Mouse (Mus musculus) heart, embryonic 14.5 days (tissue): ENCODE data around the gene Nhsl1. TPM values are rescaled to one million over a fixed set of nuclear protein-coding genes. Genes with fewer than 3 reads are reported as not detected.
A peak's percentile ranks its signal among the peaks of the same experiment; 100 is the strongest.

Experiments used
- ATAC-seq: fragments of 200-750 bp; cut with Nextera tagmentation; 2 replicates; pipeline ENCODE4 v1.8.0; 2017; ENCODE audit warnings: low read depth, moderate TSS enrichment; ENCODE audit not compliant: insufficient number of reproducible peaks, insufficient read depth, low FRiP score
- H3K27ac ChIP-seq, 2 experiments: fragments of 200-500 bp in 1 of 2; fragments of 300-500 bp in 1 of 2; sonication (generic) in 1 of 2; replicated peaks in 1 of 2; 2 replicates each; pipeline ENCODE4 v1.5.1; 2012 to 2014; ENCODE audit warnings: low read depth in 2 of 2, low read length in 2 of 2, control low read depth in 1 of 2, mild to moderate bottlenecking in 1 of 2, mixed read lengths in 1 of 2; ENCODE audit not compliant: control insufficient read depth in 1 of 2, insufficient read depth in 1 of 2
- H3K27me3 ChIP-seq: fragments of 300-500 bp; sonication (generic); 2 replicates; pipeline ENCODE4 v1.6.1; 2014; ENCODE audit warnings: mild to moderate bottlenecking, low read length, control low read depth; ENCODE audit not compliant: control insufficient read depth, insufficient read depth
- H3K36me3 ChIP-seq: fragments of 300-500 bp; sonication (generic); 2 replicates; pipeline ENCODE4 v1.6.1; 2014; ENCODE audit warnings: mild to moderate bottlenecking, control low read depth, low read length, mixed read lengths; ENCODE audit not compliant: control insufficient read depth, insufficient read depth
- H3K4me1 ChIP-seq, 2 experiments: fragments of 200-500 bp in 1 of 2; fragments of 300-500 bp in 1 of 2; sonication (generic) in 1 of 2; 2 replicates each; pipeline ENCODE4 v1.6.1; 2012 to 2014; ENCODE audit warnings: low read length in 2 of 2, control low read depth in 1 of 2, mixed read lengths in 1 of 2; ENCODE audit not compliant: control insufficient read depth in 2 of 2, insufficient read depth in 2 of 2
- H3K4me2 ChIP-seq: fragments of 300-500 bp; sonication (generic); 2 replicates; pipeline ENCODE4 v1.6.1; 2014; ENCODE audit warnings: mild to moderate bottlenecking, low read length
- H3K4me3 ChIP-seq, 2 experiments: fragments of 200-500 bp in 1 of 2; fragments of 300-500 bp in 1 of 2; sonication (generic) in 1 of 2; 2 replicates each; pipeline ENCODE4 v1.5.1; 2012 to 2014; ENCODE audit warnings: low read length in 2 of 2, mild to moderate bottlenecking in 2 of 2, control low read depth in 1 of 2, low read depth in 1 of 2, moderate library complexity in 1 of 2; ENCODE audit not compliant: control insufficient read depth in 1 of 2, insufficient read depth in 1 of 2
- H3K9ac ChIP-seq: fragments of 300-500 bp; sonication (generic); 2 replicates; pipeline ENCODE4 v1.6.1; 2014; ENCODE audit warnings: mild to moderate bottlenecking, low read length
- H3K9me3 ChIP-seq: fragments of 300-500 bp; sonication (generic); 2 replicates; pipeline ENCODE4 v1.6.1; 2016; ENCODE audit warnings: low read length, control low read depth; ENCODE audit not compliant: control insufficient read depth
- WGBS: fragments of 180-500 bp; shearing (Covaris S2); extraction: QIAGEN DNeasy Blood & Tissue Kit; methylation state at CpG from one replicate; pipeline ENCODE4 v1.1.7; 2014; 5-methylcytosine and 5-hydroxymethylcytosine counted together
- polyA plus RNA-seq: library from polyadenylated mRNA; unstranded; fragments of >200 nt; fragmentation: Nextera tagmentation; extraction: Ambion mirVana; gene quantifications from 2 replicates; pipeline ENCODE4 v1.2.1, GENCODE M21; 2014

Nhsl1 gene
- polyA plus RNA-seq, 1 experiment from 2014 or later = 19.4 TPM

DNA sequence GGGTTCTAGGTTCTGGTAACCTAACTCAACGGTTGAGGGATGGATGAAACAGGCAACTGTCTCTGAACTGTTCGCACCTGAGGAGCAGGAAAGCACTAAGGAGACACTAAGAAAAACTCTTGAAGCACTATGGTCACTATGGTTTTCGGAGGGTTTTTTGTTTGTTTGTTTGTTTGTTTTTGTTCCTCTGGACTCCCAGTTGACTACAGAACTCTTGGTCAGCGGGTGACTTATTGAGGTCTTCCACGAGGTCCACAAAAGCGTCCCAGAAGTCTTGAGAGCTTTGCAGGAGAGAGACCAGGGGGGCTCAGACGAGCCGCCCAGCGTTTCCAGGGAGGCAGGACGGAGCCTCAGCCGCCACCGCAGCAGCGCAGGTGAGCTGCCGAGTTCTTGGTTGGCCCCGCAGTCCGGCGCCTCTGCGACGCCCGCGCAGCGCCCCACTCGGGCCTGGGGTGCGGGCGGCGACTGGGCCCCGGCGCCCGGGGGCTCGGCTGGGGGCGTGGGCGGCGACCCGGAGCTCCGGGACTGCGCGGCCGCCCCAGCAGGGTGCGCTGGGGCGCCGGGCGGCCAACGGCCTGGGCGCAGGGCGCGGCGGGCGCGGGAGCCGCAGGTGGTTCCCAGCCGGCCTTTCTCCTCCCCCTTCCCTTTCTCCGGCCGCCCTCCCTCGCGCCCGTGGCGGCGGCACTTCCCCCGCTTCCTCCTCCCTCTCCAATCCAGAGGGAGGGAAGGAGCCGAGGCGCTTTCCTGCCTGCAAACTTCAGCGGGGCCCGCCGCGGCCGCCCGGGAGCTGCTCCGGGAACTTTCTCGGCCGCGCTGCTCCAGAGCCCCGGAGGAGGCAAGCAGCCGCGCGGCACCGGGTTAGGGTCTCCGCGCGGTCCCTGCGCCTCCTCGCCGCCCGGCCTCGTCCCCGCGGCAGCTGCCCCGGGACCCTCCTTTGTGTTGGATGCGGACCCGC lies 547 bp upstream of the Nhsl1 start:
- H3K9ac ChIP-seq = peak overlapping the region; percentile 90
- 2% methylated on average over 75 of the region's 89 CpGs for WGBS

DNA sequence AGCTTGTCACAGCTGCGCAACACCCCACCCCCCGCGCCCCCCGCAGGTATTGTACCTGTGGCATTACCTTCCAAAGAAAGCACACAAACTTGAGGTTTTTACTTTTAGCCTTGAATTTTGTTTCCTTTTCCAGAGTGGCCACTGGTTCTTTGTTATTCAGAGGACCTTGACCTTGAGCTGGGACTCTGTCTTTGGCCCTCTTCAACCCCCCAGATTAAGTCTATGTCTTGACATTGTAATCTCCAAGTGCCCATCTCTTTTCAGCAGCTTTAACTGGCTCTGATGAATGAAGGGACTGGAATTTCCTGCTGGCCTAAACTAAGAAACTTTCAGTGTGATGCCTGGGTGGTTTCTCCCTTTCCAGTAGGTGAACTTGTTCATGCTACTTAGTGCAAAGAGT lies 906 bp downstream of the Nhsl1 start:
- peak overlapping the region; percentile 77 to 83 for H3K4me3 ChIP-seq
- H3K27ac ChIP-seq = no peak overlapping the region
- no peak for ATAC-seq
- H3K4me1 ChIP-seq = peaks cover 5 to 14% of the 10 kb centered on the region in 2 experiments
- no peaks in the 10 kb centered on the region for H3K36me3 ChIP-seq
- peak overlapping the region; percentile 90 for H3K9ac ChIP-seq
- no peaks in the 10 kb centered on the region for H3K27me3 ChIP-seq
- peak overlapping the region; percentile 94 for H3K4me2 ChIP-seq
- 26% methylated on average over 4 of the region's 4 CpGs for WGBS
- H3K9me3 ChIP-seq = no peaks in the 10 kb centered on the region

More for the DNA sequence above, 547 bp upstream of the Nhsl1 start:
- peak overlapping the region; percentile 94 for H3K4me2 ChIP-seq
- H3K27ac ChIP-seq = peak overlapping the region; percentile 19 to 65; a peak in 3 of 4 replicates
- peaks cover 4 to 11% of the 10 kb centered on the region in 2 experiments for H3K4me1 ChIP-seq
- H3K4me3 ChIP-seq = peak overlapping the region; percentile 77 to 83
- H3K36me3 ChIP-seq = no peaks in the 10 kb centered on the region
- no peaks in the 10 kb centered on the region for H3K27me3 ChIP-seq
- peak; percentile 82 for ATAC-seq
- no peaks in the 10 kb centered on the region for H3K9me3 ChIP-seq

DNA sequence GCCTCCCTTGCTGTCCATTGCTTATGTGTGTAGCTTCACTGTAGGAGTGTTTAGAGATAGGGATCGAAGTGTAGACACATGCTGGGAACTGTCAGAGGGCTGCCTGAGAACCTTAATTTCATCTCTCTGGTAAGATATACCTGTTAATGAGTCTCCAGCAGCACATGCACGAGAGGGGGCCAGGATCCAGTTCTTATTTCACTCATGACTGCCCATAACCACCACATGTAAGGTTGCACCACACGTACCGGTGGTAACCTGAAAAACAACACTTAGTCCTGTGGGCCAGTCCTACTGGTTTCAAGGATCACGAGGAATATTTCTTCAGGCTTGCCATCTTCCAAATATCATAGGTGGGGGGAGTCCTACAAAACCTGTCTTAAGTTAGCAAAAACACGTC lies 3.1 kb downstream of the Nhsl1 start:
- Histone ChIP-seq H3K36me3 (no peaks in the 10 kb centered on the region), H3K27ac (no peak overlapping the region), H3K4me3 (no peak overlapping the region), H3K4me2 (no peak overlapping the region), H3K9me3 (no peaks in the 10 kb centered on the region), H3K4me1 (peaks cover 5 to 14% of the 10 kb centered on the region in 2 experiments), H3K27me3 (no peaks in the 10 kb centered on the region), H3K9ac (no peak overlapping the region)
- no peak for ATAC-seq
- 89% methylated on average over 6 of the region's 6 CpGs for WGBS

DNA sequence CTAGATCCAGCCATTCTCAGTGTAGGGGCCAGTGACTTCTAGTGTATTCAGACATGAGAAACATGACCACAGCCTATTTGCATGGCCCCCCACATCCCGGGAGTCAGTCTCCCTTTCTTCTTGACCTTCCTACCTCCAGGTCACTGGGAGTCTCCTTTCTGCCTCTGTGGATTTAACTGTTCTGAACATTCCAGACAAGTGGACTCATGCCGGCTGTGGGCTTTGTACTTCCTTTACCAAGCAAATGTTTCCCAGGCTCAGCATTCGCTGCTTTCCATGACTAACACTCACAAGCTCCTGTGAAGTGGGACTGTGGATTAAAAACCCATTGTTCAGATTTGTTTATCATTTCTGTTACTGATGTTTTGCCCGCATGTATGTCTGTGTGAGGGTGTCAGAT lies 4.9 kb downstream of the Nhsl1 start:
- H3K4me3 ChIP-seq = no peak overlapping the region
- H3K9ac ChIP-seq = no peak overlapping the region
- no peaks in the 10 kb centered on the region for H3K36me3 ChIP-seq
- H3K4me2 ChIP-seq = no peak overlapping the region
- no peak overlapping the region for H3K27ac ChIP-seq
- H3K27me3 ChIP-seq = no peaks in the 10 kb centered on the region
- WGBS = 37% methylated on average over 4 of the region's 4 CpGs
- H3K4me1 ChIP-seq = peaks cover 10 to 15% of the 10 kb centered on the region in 2 experiments
- ATAC-seq = no peak
- H3K9me3 ChIP-seq = no peaks in the 10 kb centered on the region

DNA sequence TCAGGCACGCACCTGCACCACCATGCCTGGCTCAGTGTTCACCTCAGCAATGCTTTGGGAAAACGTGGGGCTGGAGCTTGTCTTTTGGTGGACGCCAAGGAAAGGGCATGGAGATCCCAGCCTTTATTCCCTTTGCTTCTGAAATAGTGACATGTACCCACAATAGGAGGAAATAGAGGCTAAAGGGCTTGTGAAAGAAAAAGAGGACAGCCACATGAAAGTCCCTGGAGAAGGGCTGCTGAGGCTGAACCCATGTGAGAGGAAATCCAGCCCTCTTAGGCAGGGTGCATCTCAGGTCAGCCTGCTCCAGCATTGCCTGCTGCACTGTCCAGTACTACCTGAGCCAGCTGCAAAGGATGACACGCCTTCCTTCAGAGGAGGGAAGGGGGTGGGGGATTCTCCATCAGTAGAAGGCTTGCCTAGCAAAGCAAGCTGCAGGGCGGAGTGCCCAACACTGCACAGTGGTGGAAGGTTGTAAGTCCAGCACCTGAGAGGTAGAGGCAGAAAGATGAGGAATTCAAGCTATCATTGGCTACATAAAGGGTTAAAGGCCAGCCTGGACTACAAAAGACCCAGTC lies 9.6 kb downstream of the Nhsl1 start:
- ATAC-seq = no peak
- no peak overlapping the region for H3K9ac ChIP-seq

DNA sequence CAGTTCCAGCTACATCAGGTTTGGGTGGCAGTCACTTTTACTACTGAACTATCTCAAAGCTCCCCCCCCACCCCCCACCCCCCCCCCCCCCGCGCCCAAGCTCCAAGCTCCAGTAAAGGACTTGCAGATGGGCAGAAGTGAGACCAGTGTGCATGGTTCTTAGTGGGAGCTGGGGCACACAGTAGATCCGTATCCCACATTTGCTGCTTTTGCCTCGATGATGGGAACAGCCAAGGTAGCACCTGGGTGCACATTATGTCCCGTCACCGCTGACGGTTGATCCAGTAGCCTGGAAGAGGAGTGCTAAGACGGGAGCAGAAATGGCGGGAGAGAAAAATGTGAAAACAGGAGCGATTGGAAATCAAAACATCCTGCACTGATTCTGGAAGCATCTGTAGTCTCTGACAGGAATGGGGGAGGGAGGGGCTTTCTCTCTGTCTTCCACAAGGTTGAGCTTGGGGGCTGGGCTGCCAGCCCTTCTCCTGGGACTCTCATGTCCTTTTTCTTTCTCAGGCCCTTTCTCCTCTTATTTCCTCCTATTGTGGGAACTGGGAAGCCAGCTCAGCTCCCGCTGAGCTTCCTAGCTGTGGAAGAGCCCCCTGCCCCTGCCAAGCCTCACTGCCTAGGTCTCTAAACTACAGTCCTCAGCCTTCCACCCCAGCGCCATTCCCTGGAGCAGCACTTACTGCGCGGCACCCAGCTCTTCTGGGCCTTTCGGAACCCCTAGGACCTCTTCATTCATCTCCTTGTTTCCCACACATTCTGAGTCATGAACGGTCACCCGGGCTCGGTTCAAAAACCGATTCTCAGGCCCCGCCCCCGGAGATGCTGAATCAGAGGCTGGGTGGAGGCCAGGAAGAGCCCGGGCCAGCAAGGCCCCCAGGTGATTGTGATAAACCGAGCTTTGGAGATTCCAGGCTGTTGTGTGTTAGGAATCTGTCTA lies 10.6 kb downstream of the Nhsl1 start:
- peak overlapping the region; percentile 74 for H3K9ac ChIP-seq
- H3K4me3 ChIP-seq = peak overlapping the region; percentile 45 to 54
- no peaks in the 10 kb centered on the region for H3K9me3 ChIP-seq
- H3K4me1 ChIP-seq = peaks cover 11 to 16% of the 10 kb centered on the region in 2 experiments
- WGBS = 2% methylated on average over 22 of the region's 23 CpGs
- 0 out of 2 replicates have a peak, but pooled peaks have one; percentile 39 for ATAC-seq
- H3K4me2 ChIP-seq = peak overlapping the region; percentile 76
- H3K36me3 ChIP-seq = no peaks in the 10 kb centered on the region
- H3K27ac ChIP-seq = peak overlapping the region; percentile 75 to 76
- H3K27me3 ChIP-seq = no peaks in the 10 kb centered on the region

More for the DNA sequence above, 9.6 kb downstream of the Nhsl1 start:
- no peak overlapping the region for H3K4me2 ChIP-seq
- H3K4me3 ChIP-seq = no peak overlapping the region
- no peaks in the 10 kb centered on the region for H3K27me3 ChIP-seq
- H3K4me1 ChIP-seq = peaks cover 13 to 18% of the 10 kb centered on the region in 2 experiments
- no peaks in the 10 kb centered on the region for H3K9me3 ChIP-seq
- 61% methylated on average over 5 of the region's 5 CpGs for WGBS
- H3K27ac ChIP-seq = 0 out of 4 replicates have a peak overlapping the region, but pooled peaks of 1 of the 2 experiments have one; percentile 9
- H3K36me3 ChIP-seq = no peaks in the 10 kb centered on the region

DNA sequence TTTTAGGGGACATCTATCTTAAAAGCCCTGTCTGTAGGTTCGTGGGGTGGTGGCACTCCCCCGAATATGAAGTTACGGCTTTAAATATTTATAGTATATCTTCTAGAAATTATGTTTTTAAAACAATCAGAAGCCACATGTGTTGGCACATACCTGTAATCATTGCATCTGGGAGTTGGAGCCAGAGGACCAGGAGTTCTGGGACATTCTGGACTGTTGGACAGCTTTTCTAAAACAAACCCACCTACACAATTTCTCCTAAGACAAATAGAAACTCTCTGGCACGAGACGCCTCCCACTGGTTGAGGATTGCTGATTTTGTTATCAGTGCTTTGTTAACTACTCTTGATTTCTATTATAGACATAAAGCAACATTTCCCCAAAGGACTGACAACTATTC lies 11.7 kb downstream of the Nhsl1 start:
- Histone ChIP-seq H3K4me1 (peaks cover 11 to 16% of the 10 kb centered on the region in 2 experiments), H3K9ac (no peak overlapping the region), H3K9me3 (no peaks in the 10 kb centered on the region), H3K4me2 (no peak overlapping the region), H3K36me3 (no peaks in the 10 kb centered on the region), H3K4me3 (no peak overlapping the region), H3K27me3 (no peaks in the 10 kb centered on the region), H3K27ac (no peak overlapping the region)
- WGBS = 77% methylated on average over 5 of the region's 5 CpGs
- no peak for ATAC-seq
